Mouse (Mus musculus) kidney, embryonic 14.5 days (tissue): ENCODE data around the gene Syn3. TPM values are rescaled to one million over a fixed set of nuclear protein-coding genes. Genes with fewer than 3 reads are reported as not detected.

ENCODE experiments used
- ATAC-seq: fragments of 200-750 bp; cut with Nextera tagmentation; 2 replicates; pipeline ENCODE4 v1.8.0; 2017; ENCODE audit warnings: moderate number of reproducible peaks, mild to moderate bottlenecking, moderate TSS enrichment, moderate library complexity; ENCODE audit not compliant: low FRiP score, low TSS enrichment
- H3K27ac ChIP-seq: fragments of 300-500 bp; sonication (generic); 2 replicates; pipeline ENCODE4 v1.5.1; 2014; ENCODE audit warnings: low read depth, mild to moderate bottlenecking, low read length, moderate library complexity, mixed read lengths
- H3K27me3 ChIP-seq: fragments of 300-500 bp; sonication (generic); 2 replicates; pipeline ENCODE4 v1.6.1; 2014; ENCODE audit warnings: mild to moderate bottlenecking, low read length; ENCODE audit not compliant: control insufficient read depth, insufficient read depth
- H3K36me3 ChIP-seq: fragments of 300-500 bp; sonication (generic); 2 replicates; pipeline ENCODE4 v1.6.1; 2014; ENCODE audit warnings: low read length, mixed read lengths; ENCODE audit not compliant: control insufficient read depth, insufficient read depth
- H3K4me1 ChIP-seq: fragments of 300-500 bp; sonication (generic); 2 replicates; pipeline ENCODE4 v1.6.1; 2014; ENCODE audit warnings: low read length, mixed read lengths; ENCODE audit not compliant: control insufficient read depth, insufficient read depth
- H3K4me2 ChIP-seq: fragments of 300-500 bp; sonication (generic); replicated peaks from 2 replicates; pipeline ENCODE4 v1.6.1; 2014; ENCODE audit warnings: low read depth, mild to moderate bottlenecking, low read length
- H3K4me3 ChIP-seq: fragments of 300-500 bp; sonication (generic); 2 replicates; pipeline ENCODE4 v1.5.1; 2014; ENCODE audit warnings: mild to moderate bottlenecking, low read length
- H3K9ac ChIP-seq: fragments of 300-500 bp; sonication (generic); 2 replicates; pipeline ENCODE4 v1.6.1; 2014; ENCODE audit warnings: low read depth, mild to moderate bottlenecking, low read length, moderate library complexity
- H3K9me3 ChIP-seq: fragments of 300-500 bp; sonication (generic); 2 replicates; pipeline ENCODE4 v1.6.1; 2016; ENCODE audit warnings: low read length; ENCODE audit not compliant: control insufficient read depth
- WGBS: fragments of 180-500 bp; shearing (Covaris S2); extraction: QIAGEN DNeasy Blood & Tissue Kit; methylation state at CpG from one replicate; pipeline ENCODE4 v1.1.7; 2014; 5-methylcytosine and 5-hydroxymethylcytosine counted together
- polyA plus RNA-seq: library from polyadenylated mRNA; unstranded; fragments of >200 nt; fragmentation: Nextera tagmentation; extraction: Ambion mirVana; gene quantifications from 2 replicates; pipeline ENCODE4 v1.2.1, GENCODE M21; 2014

Syn3 gene
- polyA plus RNA-seq, 1 experiment from 2014 or later = 8.4 TPM

GRCm38 (mm10) chr10:86476720-86477119, 22.0 kb downstream of the Syn3 start:
- Histone ChIP-seq H3K27ac (no peak overlapping the region), H3K27me3 (no peaks in the 10 kb centered on the region), H3K4me1 (0 out of 2 replicates have a peak, but pooled peaks cover 2% of the 10 kb centered on the region), H3K4me2 (no peak overlapping the region), H3K9ac (no peak overlapping the region), H3K4me3 (no peak overlapping the region), H3K36me3 (no peaks in the 10 kb centered on the region), H3K9me3 (no peaks in the 10 kb centered on the region)
- WGBS = 80% methylated on average over 7 of the region's 7 CpGs
- ATAC-seq = no peak

DNA sequence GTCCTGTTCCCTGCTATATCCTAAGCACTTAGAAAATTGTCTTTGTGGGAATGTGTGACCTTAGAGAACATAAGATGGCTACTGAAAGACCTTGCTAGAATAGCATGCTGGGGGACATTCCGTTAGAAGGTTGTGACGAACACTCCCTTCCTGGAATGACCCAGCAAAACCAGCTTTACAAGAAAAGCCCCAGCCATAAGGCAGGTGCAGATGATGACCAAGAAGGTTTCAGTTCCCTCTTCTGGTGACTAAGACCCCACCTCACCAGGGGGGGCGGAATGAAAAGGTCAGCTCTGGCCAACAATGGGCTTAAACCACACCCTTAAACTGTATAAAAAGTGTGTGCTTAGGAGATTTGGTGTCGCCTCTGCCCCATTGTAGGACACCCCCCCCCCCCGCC, 23.4 kb downstream of the Syn3 start:
- no peak overlapping the region for H3K4me3 ChIP-seq
- no peak for ATAC-seq
- no peak overlapping the region for H3K9ac ChIP-seq
- 0 out of 2 replicates have a peak, but pooled peaks cover 2% of the 10 kb centered on the region for H3K4me1 ChIP-seq
- no peak overlapping the region for H3K4me2 ChIP-seq
- H3K27me3 ChIP-seq = no peaks in the 10 kb centered on the region
- no peaks in the 10 kb centered on the region for H3K9me3 ChIP-seq
- WGBS = 89% methylated on average over 5 of the region's 5 CpGs
- no peak overlapping the region for H3K27ac ChIP-seq
- H3K36me3 ChIP-seq = no peaks in the 10 kb centered on the region

- WGBS = 50% methylated on average over 8 of the region's 8 CpGs
- no peak overlapping the region for H3K27ac ChIP-seq
- H3K4me2 ChIP-seq = no peak overlapping the region
- no peak overlapping the region for H3K9ac ChIP-seq
- no peaks in the 10 kb centered on the region for H3K4me1 ChIP-seq
- no peaks in the 10 kb centered on the region for H3K9me3 ChIP-seq
- H3K36me3 ChIP-seq = no peaks in the 10 kb centered on the region
- no peaks in the 10 kb centered on the region for H3K27me3 ChIP-seq
- H3K4me3 ChIP-seq = no peak overlapping the region
- no peak for ATAC-seq
These were observed 24.2 kb downstream of the Syn3 start for GRCm38 (mm10) chr10:86474176-86475154.

DNA sequence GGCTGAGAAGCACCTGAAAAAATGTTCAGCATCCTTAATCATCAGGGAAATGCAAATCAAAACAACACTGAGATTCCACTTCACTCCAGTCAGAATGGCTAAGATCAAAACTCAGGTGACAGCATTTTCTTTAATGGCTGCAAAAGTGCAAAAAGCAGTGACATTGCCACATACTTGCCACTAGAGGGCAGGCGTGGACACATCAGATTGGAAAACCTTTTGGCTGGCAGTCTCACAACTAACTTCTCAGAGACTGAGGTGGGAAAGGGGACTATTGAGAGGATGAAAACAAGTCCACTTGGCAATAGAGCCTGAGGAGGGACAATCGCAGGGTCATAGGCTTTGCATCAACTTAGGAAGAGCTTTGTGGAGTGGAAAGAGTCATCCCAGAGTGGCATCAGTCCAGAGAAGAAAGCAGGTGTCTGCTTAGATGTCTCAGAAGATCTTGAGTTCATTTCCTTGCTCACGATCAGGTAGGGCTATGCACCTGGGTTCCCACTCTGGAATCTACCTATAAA, 25.0 kb downstream of the Syn3 start:
- H3K27me3 ChIP-seq = no peaks in the 10 kb centered on the region
- no peak overlapping the region for H3K4me2 ChIP-seq
- H3K36me3 ChIP-seq = no peaks in the 10 kb centered on the region
- no peak for ATAC-seq
- H3K9me3 ChIP-seq = no peaks in the 10 kb centered on the region
- H3K4me3 ChIP-seq = no peak overlapping the region
- WGBS = 40% methylated on average over 3 of the region's 3 CpGs
- H3K9ac ChIP-seq = no peak overlapping the region
- no peak overlapping the region for H3K27ac ChIP-seq
- H3K4me1 ChIP-seq = no peaks in the 10 kb centered on the region

GRCm38 (mm10) chr10:86468612-86469546, 29.8 kb downstream of the Syn3 start:
- no peaks in the 10 kb centered on the region for H3K27me3 ChIP-seq
- H3K4me2 ChIP-seq = no peak overlapping the region
- no peak overlapping the region for H3K27ac ChIP-seq
- H3K4me1 ChIP-seq = no peaks in the 10 kb centered on the region
- 64% methylated on average over 13 of the region's 13 CpGs for WGBS
- no peak overlapping the region for H3K9ac ChIP-seq
- no peaks in the 10 kb centered on the region for H3K9me3 ChIP-seq
- ATAC-seq = no peak
- H3K36me3 ChIP-seq = peaks cover 3% of the 10 kb centered on the region; the same call in 1 of the 2 replicates
- no peak overlapping the region for H3K4me3 ChIP-seq

DNA sequence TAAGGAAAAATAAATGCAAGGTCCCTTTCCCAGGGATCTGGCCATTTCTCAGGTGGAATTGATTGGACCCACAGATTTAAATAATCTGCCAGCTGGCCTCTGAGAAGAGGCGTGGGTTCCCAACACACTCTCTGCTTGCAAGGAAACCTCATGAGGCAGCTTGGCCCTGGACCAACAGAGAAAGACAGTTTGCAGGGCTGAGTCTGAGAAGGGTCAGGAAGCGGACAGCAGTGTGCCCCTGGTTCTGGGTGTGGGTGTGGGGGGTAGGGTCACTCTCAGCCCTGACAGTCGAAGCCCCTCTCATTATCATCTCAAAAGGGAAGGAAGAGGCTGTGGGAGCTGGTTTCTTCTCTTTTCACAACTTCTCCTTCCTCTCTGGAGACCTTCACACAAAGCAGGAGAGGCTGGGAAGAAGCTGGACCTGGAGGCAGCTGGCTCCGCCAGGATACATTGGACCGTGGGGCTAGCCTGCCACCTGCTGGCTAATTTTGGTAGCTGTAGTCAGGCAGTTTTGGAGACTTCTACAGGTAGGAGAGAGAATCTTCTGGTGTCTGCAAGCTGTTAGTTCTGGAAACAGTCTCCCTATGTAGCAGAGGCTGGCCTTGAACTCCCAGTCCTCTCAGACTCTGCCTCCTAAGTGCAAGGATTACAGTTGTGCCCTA, 35.0 kb downstream of the Syn3 start:
- Histone ChIP-seq H3K9me3 (no peaks in the 10 kb centered on the region), H3K4me3 (no peak overlapping the region), H3K4me1 (no peaks in the 10 kb centered on the region), H3K27ac (no peak overlapping the region), H3K4me2 (no peak overlapping the region), H3K36me3 (peaks cover 3% of the 10 kb centered on the region; the same call in 1 of the 2 replicates), H3K27me3 (no peaks in the 10 kb centered on the region), H3K9ac (no peak overlapping the region)
- peak; percentile 83 for ATAC-seq
- WGBS = 31% methylated on average over 5 of the region's 5 CpGs

DNA sequence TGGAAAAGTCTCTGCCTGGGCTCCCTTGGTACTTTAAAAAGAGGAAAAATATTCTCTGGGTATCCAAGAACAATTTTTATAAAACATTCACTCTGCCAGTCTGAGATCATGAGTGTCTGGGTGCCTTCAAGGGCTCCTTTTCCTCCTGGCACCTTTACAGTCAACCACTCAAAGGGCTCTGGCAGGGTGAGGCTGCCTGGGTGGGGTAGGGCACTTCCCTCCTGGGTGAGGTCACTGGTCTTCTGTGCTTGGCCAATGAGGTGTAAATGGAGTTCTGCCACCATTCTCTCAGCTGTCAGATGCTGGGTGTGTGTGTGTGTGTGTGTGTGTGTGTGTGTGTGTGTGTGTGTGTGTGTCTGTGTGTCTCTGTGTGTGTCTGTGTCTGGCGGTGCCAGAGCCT, 39.1 kb downstream of the Syn3 start:
- Histone ChIP-seq H3K9ac (no peak overlapping the region), H3K36me3 (no peaks in the 10 kb centered on the region), H3K4me1 (no peaks in the 10 kb centered on the region), H3K4me2 (no peak overlapping the region), H3K9me3 (no peaks in the 10 kb centered on the region), H3K27ac (no peak overlapping the region), H3K27me3 (no peaks in the 10 kb centered on the region), H3K4me3 (no peak overlapping the region)
- WGBS = 88% methylated on average over 1 of the region's 1 CpGs
- ATAC-seq = no peak

DNA sequence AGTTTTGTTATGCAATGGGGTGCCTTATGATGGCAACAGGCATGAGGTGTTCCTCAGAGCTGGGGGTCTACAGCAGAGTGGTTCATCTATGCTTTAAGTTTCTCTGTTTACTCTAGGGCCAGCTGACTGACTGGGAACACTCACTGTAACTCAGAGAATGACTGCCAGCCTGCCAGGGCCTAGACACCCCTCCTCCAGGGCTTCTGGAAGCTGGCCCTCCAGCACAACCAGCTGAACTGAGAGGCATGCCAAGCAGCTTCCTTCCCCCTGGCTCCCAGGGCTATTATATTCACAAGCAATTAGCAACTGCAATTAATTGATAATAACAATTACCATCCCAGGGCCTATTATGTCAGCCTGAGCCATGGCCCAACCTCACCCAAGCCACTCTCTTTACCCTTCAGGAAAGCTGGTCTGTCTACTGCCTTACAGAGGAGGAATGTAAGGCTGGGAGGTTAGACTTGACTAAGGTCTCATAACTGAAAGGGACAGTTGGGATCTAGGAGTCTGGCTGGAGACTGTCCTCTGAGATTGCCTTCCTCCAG, 41.0 kb downstream of the Syn3 start:
- no peaks in the 10 kb centered on the region for H3K27me3 ChIP-seq
- no peaks in the 10 kb centered on the region for H3K36me3 ChIP-seq
- ATAC-seq = no peak
- H3K9me3 ChIP-seq = no peaks in the 10 kb centered on the region
- H3K4me2 ChIP-seq = no peak overlapping the region
- H3K9ac ChIP-seq = no peak overlapping the region
- no peak overlapping the region for H3K27ac ChIP-seq
- H3K4me1 ChIP-seq = no peaks in the 10 kb centered on the region
- no peak overlapping the region for H3K4me3 ChIP-seq
